Mouse (Mus musculus) MEL-GATA-1-ER (cell line): ENCODE results near the gene Olfr835.

Experiments used
- DNase-seq: peaks from one replicate; pipeline ENCODE4 v3.0.0-alpha.2; 2012; ENCODE audit warnings: low read depth; ENCODE audit errors: extremely low read depth

The Olfr835 gene

GRCm38 (mm10) chr9:19032435-19032834, at the start of gene Olfr835:
Gene Olfr835 (plus strand): TSS chr9:19032735.
- no peak for DNase-seq

- no peak for DNase-seq
Measured at GRCm38 (mm10) chr9:18987690-18988089, 44.8 kb upstream of the Olfr835 start, which contains the start of gene Olfr834. Gene Olfr834 (plus strand): TSS chr9:18987990.

GRCm38 (mm10) chr9:19084986-19085385, 52.5 kb downstream of the Olfr835 start:
- DNase-seq: no peak
